Mouse (Mus musculus) right cerebral cortex, postnatal 4 days (tissue): ENCODE data around the gene Cdh22.

Experiments used
- DNase-seq: peaks from one replicate; pipeline ENCODE4 v3.0.0-alpha.2; 2022

The Cdh22 gene

DNA sequence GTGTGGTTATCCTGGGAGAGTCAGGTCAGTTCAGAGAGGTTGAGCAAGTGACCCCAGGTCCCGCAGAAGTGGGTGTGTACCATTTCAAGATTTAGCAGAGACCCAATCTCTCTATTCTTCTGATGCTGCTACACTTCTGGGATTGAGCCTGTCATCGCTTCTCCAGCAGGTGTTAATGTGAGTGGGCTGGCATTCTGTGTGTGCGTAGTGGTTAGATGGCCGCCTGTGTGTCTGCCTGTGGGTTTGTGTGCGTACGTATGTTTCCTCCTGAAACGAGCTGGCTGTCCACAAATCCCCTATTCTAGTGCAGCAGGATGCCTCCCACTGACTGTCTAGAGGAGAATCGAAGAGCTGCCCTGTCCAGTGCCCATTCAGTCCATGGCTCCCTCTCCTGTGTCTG lies 156.6 kb downstream of the Cdh22 start:
- DNase-seq, result no peak

DNA sequence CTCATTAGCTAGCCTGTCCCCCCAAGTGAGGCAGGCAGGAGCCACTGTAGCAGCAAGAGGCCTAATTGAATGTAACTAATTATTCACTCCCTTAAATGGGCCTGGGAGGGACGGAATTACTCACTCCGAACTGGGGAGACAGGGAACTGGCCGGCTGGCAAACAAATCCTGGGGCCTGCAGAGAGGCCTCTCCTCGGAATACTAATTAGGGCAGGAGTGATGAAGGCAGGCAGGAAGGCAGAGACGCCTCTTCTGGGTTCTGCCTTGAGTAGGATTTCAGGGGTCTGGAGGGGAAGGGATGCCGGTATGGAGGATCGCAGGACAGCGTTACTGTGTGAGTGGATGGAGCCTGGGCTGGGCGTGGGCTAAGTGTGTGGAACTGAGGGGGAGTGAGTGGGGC lies 157.6 kb downstream of the Cdh22 start:
- no peak for DNase-seq

DNA sequence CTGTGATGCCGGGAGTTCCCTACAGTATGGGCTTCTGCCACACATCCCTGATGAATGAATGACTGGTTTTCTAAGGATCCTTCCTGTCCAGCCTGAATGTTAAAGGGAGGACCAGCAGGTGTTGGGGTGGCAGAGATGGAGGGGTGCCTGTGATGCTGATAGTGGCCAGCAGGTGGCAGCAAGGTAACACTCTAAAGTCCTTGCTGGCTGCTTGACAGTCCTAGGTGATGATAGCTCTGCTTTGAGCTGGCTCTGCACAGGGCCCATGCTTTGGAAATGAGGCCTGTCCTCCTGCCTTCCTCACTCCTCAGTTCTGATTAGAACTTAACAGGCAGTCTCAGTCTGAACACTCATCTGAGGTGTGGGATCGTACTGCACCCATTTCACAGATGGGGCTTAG lies 159.7 kb downstream of the Cdh22 start:
- peak; percentile 85 for DNase-seq

DNA sequence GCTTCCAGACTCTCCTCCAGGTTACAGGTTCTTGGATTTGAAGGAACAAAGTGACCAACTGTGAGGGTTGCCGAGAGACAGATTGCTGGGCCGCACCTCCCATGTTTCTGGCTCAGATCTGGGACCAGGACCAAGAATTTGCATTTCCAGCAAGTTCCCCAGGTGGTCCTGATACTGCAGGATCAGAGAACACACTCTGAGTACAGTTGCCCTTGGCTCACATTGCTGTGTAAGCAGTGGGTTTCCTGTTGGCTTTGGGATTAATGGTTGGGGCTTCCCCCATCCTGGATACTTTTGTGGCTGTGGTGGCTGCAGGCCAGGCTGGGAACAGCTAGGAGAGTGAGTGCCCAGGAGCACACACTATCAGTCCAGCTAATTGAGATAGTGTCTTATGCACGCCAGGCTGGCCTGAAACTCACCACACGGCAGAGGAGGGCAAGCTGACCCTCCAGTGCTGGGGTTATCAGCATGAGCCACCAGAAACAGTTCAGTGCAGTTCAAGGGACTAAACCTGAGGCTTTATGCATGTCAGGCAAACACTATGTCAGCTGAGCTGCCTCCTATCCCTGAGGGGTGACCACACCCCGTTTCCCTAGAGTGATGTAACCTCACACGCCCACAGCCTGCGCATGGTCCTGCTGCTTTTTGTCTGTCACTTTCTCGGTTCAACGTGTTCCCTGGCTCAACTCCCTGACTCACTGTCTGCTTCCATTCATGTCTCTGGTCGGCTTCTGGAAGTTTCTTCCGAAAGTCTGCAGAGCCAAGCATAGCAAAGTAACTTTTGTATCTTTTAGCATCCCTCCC lies 160.4 kb downstream of the Cdh22 start:
- no peak for DNase-seq

DNA sequence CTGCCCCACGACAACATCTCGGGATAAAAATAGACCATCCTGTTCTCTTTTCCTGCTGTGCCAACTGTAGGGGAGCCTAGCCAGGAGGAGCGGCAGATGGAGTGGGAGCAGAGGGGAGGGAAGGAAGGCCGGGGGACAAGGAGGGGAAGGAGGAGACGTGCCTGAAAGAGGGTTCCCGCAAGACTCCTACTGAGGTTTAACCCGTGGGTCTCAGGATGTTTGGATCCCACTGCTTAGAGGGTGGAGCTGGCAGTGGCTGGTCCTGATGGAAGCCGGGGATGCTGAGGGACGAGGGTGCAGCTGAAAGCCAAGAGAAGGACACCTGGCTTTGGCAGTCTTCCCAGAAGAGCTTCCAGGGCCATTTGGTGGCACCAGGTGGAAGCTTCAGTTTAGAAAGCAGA lies 161.3 kb downstream of the Cdh22 start:
- no peak for DNase-seq

DNA sequence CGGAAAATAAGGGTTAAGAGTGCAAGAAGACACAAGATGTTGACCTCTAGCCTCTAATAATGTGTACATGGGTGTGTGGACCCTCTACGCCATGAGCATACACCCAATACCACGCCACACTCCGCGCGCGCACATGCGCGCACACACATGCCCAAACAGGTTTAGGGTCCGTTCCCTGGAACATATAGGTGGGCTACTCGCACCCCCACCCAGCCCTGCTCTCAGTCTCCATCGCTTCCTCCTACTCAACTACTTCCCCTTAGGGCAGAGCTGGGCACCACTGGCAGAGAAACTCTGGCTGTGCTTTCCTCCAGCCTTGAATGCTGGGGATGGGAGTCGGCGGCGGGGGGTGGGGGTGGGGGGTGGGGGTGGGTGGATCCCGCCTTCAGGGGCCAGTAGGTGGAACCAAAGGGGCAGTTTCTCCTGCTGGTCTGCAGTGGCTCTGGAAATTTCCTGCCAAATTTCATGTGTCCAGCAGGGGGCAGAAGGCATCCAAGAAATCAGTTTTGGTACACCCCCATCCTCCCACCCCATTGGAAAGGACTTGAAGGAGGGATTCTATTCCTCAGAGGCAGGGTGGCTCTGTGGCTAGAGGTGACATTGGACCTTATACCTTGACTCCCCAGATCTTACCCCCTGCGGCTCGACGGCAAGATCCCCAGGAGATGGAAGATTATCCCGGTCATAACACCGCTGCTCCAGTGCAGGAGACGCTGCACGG lies 164.4 kb downstream of the Cdh22 start:
- peak; percentile 75 for DNase-seq

DNA sequence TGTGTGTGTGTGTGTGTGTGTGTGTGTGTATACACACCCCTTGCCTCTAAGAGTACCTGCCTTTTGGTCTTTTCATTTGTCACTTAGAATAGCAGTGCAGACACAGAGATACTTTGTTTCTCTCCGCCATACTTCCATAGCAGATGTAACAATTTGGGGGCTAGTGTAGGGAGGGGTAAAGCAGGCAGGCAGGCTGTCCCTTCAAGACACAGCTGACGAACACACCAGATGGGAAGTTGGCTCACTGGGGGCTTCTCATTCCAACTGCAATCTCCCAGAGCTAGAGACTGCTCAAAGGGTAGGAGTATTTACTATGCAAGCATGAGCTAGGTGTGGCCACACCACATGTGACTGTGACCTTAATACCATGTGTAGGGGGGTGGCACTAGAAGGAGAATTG lies 165.8 kb downstream of the Cdh22 start:
- DNase-seq, result no peak

DNA sequence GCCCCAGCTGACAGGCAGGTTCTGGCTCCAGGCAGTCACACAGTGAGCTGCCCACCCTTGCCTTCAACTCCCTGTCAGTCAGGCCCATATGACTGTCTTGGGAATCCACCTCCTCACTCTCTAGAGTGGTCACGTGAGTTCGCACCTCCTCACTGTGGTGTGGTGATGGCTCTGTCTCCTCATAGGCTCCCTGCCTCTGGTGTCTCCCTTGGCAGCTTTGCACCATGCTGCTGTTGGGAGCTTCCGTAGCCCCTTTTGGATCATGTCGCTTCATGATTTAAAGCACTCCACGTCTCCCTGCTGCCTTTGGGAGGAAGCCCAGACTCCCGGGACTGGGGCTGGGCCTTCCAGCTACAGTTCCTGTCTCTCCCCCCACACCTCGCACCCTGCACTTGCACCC lies 170.2 kb downstream of the Cdh22 start:
- DNase-seq, result no peak

DNA sequence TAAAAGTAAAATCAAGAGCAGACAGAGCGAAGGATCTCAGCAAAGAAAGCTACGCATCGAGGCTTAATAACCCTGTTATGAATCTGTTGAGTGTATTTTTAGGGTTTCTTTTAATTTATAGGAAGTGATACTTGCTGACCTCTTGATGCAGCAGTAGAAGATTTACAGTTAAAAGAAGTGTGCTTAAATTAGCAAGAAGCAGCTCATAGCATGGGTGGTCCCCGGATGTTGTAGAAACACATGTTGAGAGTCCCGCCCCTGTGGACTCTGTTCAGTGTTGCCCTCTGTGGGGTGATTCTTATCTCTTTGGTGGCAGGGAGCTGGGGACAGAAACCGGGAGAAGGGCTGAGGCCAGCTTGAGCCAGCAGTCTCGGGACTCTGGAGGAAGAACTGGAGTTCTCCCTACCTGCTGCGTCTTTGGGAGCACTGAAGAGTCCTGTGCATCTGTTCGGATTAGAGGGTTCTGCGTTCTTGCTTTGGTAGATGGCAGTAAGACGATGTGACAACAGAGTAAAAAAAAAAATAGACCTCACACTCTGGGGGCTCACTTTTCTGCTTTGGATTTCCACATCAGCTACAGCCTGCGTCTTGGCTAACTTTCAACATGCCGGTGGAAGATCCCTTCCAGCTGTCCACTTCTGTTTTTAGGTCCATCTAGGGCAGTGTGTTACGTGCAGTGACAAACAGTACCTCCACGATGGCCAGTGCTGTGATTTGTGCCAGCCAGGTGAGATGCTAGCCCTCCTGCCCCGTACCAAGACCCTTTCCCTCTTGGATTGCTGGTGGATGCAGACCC lies 172.8 kb downstream of the Cdh22 start:
- DNase-seq, result no peak
